Mouse (Mus musculus) embryonic facial prominence, embryonic 11.5 days (tissue): ENCODE results near the gene Snx10. TPM values are rescaled to one million over a fixed set of nuclear protein-coding genes. Genes with fewer than 3 reads are reported as not detected.

Experiments
- ATAC-seq: fragments of 200-750 bp; cut with Nextera tagmentation; replicated peaks from 2 replicates; pipeline ENCODE4 v1.8.0; 2017; ENCODE audit warnings: low read depth; ENCODE audit not compliant: insufficient number of reproducible peaks, low FRiP score, low TSS enrichment
- DNase-seq: peaks from one replicate; pipeline ENCODE4 v3.0.0-alpha.2; 2015; ENCODE audit warnings: low spot score
- H3K27ac ChIP-seq: fragments of 300-500 bp; sonication (generic); replicated peaks from 2 replicates; pipeline ENCODE4 v1.5.1; 2014; ENCODE audit warnings: mild to moderate bottlenecking, low read depth, low read length, control low read depth
- H3K27me3 ChIP-seq: fragments of 300-500 bp; sonication (generic); 2 replicates; pipeline ENCODE4 v1.6.1; 2014; ENCODE audit warnings: mild to moderate bottlenecking, low read length, moderate library complexity, mixed read lengths; ENCODE audit not compliant: control insufficient read depth, insufficient read depth
- H3K36me3 ChIP-seq: fragments of 300-500 bp; sonication (generic); replicated peaks from 2 replicates; pipeline ENCODE4 v1.6.1; 2014; ENCODE audit warnings: low read depth, mild to moderate bottlenecking, low read length, moderate library complexity, mixed read lengths; ENCODE audit not compliant: control insufficient read depth, insufficient read depth
- H3K4me1 ChIP-seq: fragments of 300-500 bp; sonication (generic); 2 replicates; pipeline ENCODE4 v1.6.1; 2014; ENCODE audit warnings: low read length, mixed read lengths; ENCODE audit not compliant: control insufficient read depth, insufficient read depth
- H3K4me2 ChIP-seq: fragments of 300-500 bp; sonication (generic); 2 replicates; pipeline ENCODE4 v1.6.1; 2014; ENCODE audit warnings: low read depth, mild to moderate bottlenecking, control low read depth, low read length, moderate library complexity
- H3K4me3 ChIP-seq: fragments of 300-500 bp; sonication (generic); 2 replicates; pipeline ENCODE4 v1.5.1; 2014; ENCODE audit warnings: low read depth, low read length, control low read depth
- H3K9ac ChIP-seq: fragments of 300-500 bp; sonication (generic); replicated peaks from 2 replicates; pipeline ENCODE4 v1.6.1; 2014; ENCODE audit warnings: mild to moderate bottlenecking, control low read depth, low read length
- H3K9me3 ChIP-seq: fragments of 300-500 bp; sonication (generic); replicated peaks from 2 replicates; pipeline ENCODE4 v1.6.1; 2016; ENCODE audit warnings: mild to moderate bottlenecking, low read length, inconsistent platforms, mixed read lengths; ENCODE audit not compliant: control insufficient read depth
- WGBS: fragments of 180-500 bp; shearing (Covaris S2); extraction: QIAGEN DNeasy Blood & Tissue Kit; methylation state at CpG from one replicate; pipeline ENCODE4 v1.1.7; 2014; 5-methylcytosine and 5-hydroxymethylcytosine counted together
- polyA plus RNA-seq: library from polyadenylated mRNA; unstranded; fragments of >200 nt; fragmentation: Nextera tagmentation; extraction: Ambion mirVana; gene quantifications from 2 replicates; pipeline ENCODE4 v1.2.1, GENCODE M21; 2014

Snx10 gene
- polyA plus RNA-seq, 1 experiment from 2014 or later = 26.5 TPM

DNA sequence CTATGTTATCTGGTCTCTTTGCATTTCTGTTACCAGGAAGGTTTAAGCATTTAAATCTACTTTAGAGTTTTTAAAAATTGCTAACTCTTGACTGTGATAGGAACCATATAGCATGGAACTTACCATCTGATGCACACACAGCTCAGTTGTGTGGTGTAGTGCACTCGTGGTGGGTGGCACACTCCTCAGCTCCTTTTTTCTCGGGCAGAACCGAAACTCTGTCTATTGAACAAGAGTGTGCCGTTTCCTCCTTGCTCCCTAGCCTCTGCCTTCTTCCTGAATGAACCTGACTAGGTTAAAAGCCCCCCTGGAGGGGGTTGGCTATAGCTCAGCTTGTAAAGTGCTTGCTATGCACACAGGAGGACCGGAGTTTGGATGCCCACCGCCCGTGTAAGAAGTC is 32.9 kb downstream of the Snx10 start:
- H3K9me3 ChIP-seq = no peaks in the 10 kb centered on the region
- no peak for ATAC-seq
- no peak overlapping the region for H3K4me2 ChIP-seq
- H3K4me1 ChIP-seq = no peaks in the 10 kb centered on the region
- WGBS = 92% methylated on average over 7 of the region's 7 CpGs
- DNase-seq = no peak
- H3K4me3 ChIP-seq = no peak overlapping the region
- no peaks in the 10 kb centered on the region for H3K36me3 ChIP-seq
- no peak overlapping the region for H3K9ac ChIP-seq
- H3K27me3 ChIP-seq = no peaks in the 10 kb centered on the region
- H3K27ac ChIP-seq = no peak overlapping the region

DNA sequence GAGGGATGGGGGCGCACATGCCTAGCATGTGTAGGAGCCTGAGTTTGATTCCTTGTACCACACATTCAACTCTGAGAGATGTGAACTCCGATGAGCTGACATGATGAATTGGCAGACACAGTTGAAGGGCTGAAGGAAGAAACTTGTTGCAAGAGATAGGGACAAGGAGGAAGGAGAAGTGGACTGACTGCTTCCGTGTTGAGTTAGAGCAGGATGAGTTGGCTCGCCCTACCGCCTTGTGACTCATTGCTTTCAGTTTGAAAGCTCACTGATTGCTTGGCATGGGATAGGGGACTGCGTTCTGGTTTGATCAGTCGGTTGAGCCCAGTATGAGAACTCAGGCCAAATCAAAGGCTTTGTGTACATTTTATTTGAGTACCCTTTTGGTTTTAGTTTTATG is 34.6 kb downstream of the Snx10 start:
- Histone ChIP-seq H3K9ac (no peak overlapping the region), H3K4me2 (no peak overlapping the region), H3K27me3 (no peaks in the 10 kb centered on the region), H3K27ac (no peak overlapping the region), H3K9me3 (no peaks in the 10 kb centered on the region), H3K36me3 (no peaks in the 10 kb centered on the region), H3K4me1 (no peaks in the 10 kb centered on the region), H3K4me3 (no peak overlapping the region)
- DNase-seq = no peak
- WGBS = 90% methylated on average over 7 of the region's 7 CpGs
- no peak for ATAC-seq

DNA sequence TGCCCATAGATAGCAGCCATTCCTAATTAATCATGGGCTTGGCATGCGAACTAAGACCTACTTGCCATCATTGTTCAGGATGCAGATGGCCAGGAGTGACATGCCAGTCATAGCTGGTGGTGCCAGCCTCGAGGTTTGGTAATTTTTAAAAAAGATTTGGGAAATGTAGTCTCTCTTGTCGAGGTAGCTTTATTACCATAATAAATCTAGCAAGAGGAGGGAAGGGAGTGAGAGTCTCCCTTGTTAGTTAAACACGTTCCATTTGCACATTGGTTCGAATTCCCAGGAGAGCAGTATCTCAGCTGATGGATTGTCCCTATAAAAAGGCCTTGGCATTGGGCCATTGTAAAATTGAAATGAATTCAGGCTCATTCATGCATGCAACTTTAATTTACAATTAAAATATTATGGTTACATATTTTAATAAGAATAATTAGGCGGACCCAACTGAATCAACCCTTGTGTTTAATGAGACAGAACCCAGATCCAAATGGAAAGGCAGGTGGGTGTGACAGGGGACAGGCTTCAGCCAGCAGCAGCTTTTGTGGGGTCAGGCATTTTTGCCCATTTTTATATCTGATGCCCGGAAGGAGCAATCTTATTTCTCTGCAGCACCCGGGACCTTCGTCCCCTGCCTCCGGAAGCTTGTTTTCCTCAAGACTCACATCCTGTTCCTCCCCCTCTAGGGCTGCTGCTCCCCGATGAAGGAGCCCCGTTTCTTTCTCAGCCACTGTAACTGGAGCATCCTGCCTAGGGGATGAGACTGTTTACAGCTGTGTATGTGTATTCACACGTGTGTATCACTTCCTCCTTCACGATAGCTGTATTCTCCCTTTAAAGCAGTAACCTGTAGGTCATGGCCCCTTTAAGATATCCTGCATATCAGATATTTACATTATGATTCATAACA is 43.3 kb downstream of the Snx10 start:
- no peaks in the 10 kb centered on the region for H3K4me1 ChIP-seq
- 74% methylated on average over 14 of the region's 14 CpGs for WGBS
- ATAC-seq = no peak

DNA sequence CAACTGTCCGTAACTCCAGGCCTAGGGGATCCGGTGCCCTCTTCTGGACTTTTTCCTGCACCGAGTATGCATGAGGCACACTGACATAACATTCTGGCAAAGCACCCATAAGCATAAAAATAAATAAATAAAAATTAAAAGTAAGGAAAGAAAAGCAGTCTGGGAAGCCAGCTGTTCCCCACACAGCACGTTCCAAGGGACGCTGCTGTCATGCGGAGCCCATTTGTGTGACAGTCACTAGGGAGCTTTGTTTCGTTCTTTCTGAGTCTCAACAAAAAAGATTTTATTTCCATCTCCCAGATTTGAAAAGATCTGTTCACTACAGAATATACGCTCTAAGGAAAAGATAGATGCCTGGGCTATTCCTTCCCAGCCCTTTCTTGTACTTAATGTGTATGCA is 45.4 kb downstream of the Snx10 start:
- H3K9me3 ChIP-seq = no peaks in the 10 kb centered on the region
- 88% methylated on average over 8 of the region's 8 CpGs for WGBS
- H3K27me3 ChIP-seq = no peaks in the 10 kb centered on the region
- no peak overlapping the region for H3K4me2 ChIP-seq
- ATAC-seq (no peak), DNase-seq (no peak)
- no peak overlapping the region for H3K27ac ChIP-seq
- no peak overlapping the region for H3K9ac ChIP-seq
- no peaks in the 10 kb centered on the region for H3K36me3 ChIP-seq
- no peaks in the 10 kb centered on the region for H3K4me1 ChIP-seq
- no peak overlapping the region for H3K4me3 ChIP-seq

More for the DNA sequence above, 43.3 kb downstream of the Snx10 start:
- DNase-seq = no peak
- Histone ChIP-seq H3K36me3 (no peaks in the 10 kb centered on the region), H3K9me3 (no peaks in the 10 kb centered on the region), H3K9ac (no peak overlapping the region), H3K27me3 (no peaks in the 10 kb centered on the region), H3K4me3 (no peak overlapping the region), H3K27ac (no peak overlapping the region), H3K4me2 (no peak overlapping the region)

DNA sequence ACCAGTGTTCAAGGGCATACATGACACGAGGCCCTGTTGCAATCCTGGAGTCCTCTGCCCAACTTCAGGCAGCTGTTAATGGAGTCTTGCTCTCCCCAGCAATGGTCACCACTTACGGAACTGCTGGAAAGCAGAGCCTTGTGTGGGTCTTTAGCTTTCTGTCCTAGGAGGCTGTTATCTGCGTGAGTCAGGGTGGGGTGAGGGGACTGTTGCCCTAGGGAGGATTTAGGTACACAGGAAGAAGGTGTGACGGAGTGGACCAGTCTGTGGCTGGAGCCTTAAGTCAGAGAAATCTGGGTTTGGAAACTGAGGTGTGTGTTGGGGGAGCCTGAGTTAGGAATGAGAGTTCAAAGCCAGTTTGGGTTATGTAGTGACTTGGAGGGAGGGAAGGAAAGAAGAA is 49.4 kb downstream of the Snx10 start:
- WGBS = 83% methylated on average over 4 of the region's 4 CpGs
- Histone ChIP-seq H3K36me3 (no peaks in the 10 kb centered on the region), H3K4me1 (no peaks in the 10 kb centered on the region), H3K9me3 (no peaks in the 10 kb centered on the region), H3K27ac (no peak overlapping the region), H3K27me3 (no peaks in the 10 kb centered on the region), H3K4me2 (no peak overlapping the region), H3K4me3 (no peak overlapping the region), H3K9ac (no peak overlapping the region)
- no peak for DNase-seq
- ATAC-seq = no peak

DNA sequence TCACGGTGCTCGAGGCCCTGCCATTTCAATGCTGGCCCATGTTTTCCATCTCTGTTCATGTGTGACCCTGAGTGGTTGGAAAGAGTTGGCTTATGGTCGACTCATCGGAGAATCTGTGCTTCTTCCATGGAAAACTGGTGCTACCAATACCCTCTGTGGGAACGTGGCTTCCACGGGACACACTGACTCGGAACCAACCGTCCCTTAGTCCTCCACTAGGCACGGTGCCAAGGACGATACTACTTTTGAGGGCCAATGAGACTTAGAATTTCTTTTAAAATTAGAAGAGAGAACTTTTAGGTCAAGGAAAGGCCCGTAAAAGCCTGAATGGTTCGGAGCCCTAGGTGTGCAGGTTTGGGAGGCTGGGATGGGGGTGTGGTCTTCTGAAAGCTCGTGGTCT is 50.4 kb downstream of the Snx10 start:
- Histone ChIP-seq H3K36me3 (no peaks in the 10 kb centered on the region), H3K27me3 (no peaks in the 10 kb centered on the region), H3K4me1 (no peaks in the 10 kb centered on the region), H3K27ac (no peak overlapping the region), H3K4me2 (no peak overlapping the region), H3K4me3 (no peak overlapping the region), H3K9ac (no peak overlapping the region), H3K9me3 (no peaks in the 10 kb centered on the region)
- no peak for ATAC-seq
- no peak for DNase-seq
- 90% methylated on average over 13 of the region's 13 CpGs for WGBS

DNA sequence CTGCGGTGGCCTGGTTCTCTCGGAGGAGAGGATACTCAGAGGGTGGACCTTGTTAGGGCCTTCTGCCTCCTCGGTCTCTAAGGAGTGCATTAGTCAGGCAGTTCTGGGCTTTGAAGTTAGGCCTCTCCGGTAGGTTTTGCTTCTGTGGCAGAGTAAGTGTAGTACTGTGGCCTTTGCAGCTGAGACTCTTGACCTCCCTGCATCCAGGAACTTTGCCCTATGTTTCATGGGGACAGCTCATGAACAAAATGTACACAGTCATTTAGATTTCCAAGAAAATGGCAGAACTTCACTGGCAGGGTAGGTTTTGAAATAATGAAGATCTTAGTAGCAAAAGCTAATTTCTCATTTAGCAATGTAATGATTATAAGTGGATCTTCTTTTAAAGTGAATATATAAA is 54.7 kb downstream of the Snx10 start:
- WGBS = 82% methylated on average over 4 of the region's 4 CpGs
- Histone ChIP-seq H3K36me3 (no peaks in the 10 kb centered on the region), H3K4me1 (no peaks in the 10 kb centered on the region), H3K9ac (no peak overlapping the region), H3K27ac (no peak overlapping the region), H3K27me3 (no peaks in the 10 kb centered on the region), H3K4me3 (no peak overlapping the region), H3K9me3 (no peaks in the 10 kb centered on the region), H3K4me2 (no peak overlapping the region)
- ATAC-seq = no peak
- DNase-seq = no peak

DNA sequence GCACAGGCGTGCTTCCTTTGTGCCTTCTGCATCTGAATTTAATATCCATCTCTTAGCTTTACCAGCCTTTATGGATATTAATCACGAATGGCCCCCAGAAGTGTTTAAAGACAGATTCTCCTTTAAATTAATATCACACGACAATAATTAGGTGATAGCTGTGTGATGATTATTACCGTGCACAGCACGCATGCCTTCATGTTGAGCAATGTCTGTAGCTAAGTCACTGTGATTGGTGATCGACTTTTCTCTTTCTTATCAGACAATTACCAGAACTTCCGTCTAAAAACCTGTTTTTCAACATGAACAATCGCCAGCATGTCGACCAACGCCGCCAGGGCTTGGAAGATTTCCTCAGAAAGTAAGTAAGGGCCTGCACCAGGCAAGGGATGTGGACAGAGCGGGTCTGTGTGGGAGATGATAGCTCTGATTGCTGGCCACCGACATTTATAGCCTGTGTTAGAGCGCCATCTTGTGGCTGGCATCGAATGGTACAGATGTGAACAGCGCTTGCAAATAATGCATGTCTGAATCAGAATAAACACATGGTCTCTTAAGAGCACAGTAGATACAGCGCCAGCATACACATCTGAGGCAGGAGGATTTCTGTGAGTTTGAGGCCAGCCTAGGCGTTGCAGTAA is 56.5 kb downstream of the Snx10 start:
- WGBS = 29% methylated on average over 18 of the region's 18 CpGs

More for the DNA sequence above, 56.5 kb downstream of the Snx10 start:
- ATAC-seq (peak; percentile 76), DNase-seq (peak; percentile 92)
- no peak overlapping the region for H3K27ac ChIP-seq
- H3K9ac ChIP-seq = peak overlapping the region; percentile 18; the same call in 1 of the 2 replicates
- H3K27me3 ChIP-seq = no peaks in the 10 kb centered on the region
- H3K9me3 ChIP-seq = no peaks in the 10 kb centered on the region
- no peaks in the 10 kb centered on the region for H3K36me3 ChIP-seq
- no peak overlapping the region for H3K4me3 ChIP-seq
- H3K4me2 ChIP-seq = no peak overlapping the region
- H3K4me1 ChIP-seq = no peaks in the 10 kb centered on the region
